Mouse (Mus musculus): ENCODE results near the gene Aox4.

- TF ChIP-seq CTCF (IDR thresholded peaks at IDR 0.05; ENCODE audit: borderline replicate concordance, extremely low read depth, insufficient read depth, insufficient read length) (no peak), POLR2A (IDR thresholded peaks at IDR 0.05; ENCODE audit: borderline replicate concordance, extremely low read depth, insufficient read depth, insufficient read length, poor library complexity, severe bottlenecking) (no peak)
These were observed 77.9 kb downstream of the Aox4 start for GRCm38 (mm10) chr1:58288091-58288490.
